Mouse (Mus musculus) embryonic fibroblast, embryonic 13.5 days (primary cell): ENCODE data around the gene Gbx2. TPM values are rescaled to one million over a fixed set of nuclear protein-coding genes. Genes with fewer than 3 reads are reported as not detected.

ENCODE experiments used
- H3K27ac ChIP-seq: 2 replicates; pipeline ENCODE4 v1.5.1; 2012; ENCODE audit warnings: low read length, control low read depth, inconsistent platforms; ENCODE audit not compliant: insufficient read depth
- H3K4me1 ChIP-seq: 2 replicates; pipeline ENCODE4 v1.6.1; 2011; ENCODE audit warnings: low read length; ENCODE audit not compliant: control insufficient read depth, insufficient read depth
- H3K4me3 ChIP-seq: 2 replicates; pipeline ENCODE4 v1.5.1; 2011; ENCODE audit warnings: mild to moderate bottlenecking, control low read depth, low read length; ENCODE audit not compliant: insufficient read depth
- CTCF ChIP-seq: IDR thresholded peaks from 2 replicates; pipeline ENCODE4 v1.5.1; 2011; ENCODE audit warnings: mild to moderate bottlenecking, control low read depth, low read length, moderate library complexity, borderline replicate concordance; ENCODE audit not compliant: insufficient read depth
- POLR2A ChIP-seq: IDR thresholded peaks from 2 replicates; pipeline ENCODE4 v1.6.1; 2011; ENCODE audit warnings: low read depth, mild to moderate bottlenecking, control low read depth, low read length, moderate library complexity
- polyA plus RNA-seq: library from polyadenylated mRNA; stranded (reverse); fragments of >200 nt; gene quantifications from 2 replicates; pipeline ENCODE4 v1.2.4, GENCODE M21; 2011; ENCODE audit warnings: low read depth; ENCODE audit not compliant: missing spikeins, insufficient read length

Gbx2 gene
- polyA plus RNA-seq, 1 experiment, result not detected

DNA sequence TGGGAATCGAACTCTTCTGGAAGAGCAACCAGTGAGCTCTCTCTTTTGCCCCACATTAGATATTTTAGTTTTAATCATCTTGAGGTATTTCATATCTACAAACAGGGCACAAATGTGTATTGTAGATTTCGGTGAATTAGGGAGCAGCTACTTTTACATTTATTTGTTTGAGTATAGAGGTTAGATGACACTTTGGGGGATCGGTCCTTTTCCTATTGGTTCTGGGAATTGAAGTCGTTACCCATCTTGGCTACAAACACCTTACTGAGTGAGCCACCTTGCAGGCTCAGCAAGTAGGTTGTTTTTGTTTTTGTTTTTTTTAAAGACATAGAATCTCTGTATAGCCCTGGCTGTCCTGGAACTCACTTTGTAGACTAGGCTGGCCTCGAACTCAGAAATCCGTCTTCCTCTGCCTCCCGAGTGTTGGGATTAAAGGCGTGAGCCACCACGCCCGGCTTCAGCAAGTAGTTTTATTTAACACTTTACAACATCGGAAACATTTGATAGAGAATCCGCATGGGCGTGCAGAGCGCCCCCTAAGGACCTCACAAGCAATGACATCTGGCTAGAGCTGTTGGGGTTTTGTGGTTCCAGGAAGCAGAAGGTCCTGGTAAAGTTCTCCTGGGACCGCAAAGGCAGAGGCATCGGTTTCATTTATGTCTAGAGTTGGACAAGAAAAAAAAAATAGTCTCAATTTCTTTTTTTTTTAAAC is 8.1 kb upstream of the Gbx2 start:
- Histone ChIP-seq H3K27ac (no peak overlapping the region), H3K4me1 (no peaks in the 10 kb centered on the region), H3K4me3 (no peak overlapping the region)
- TF ChIP-seq CTCF (no peak), POLR2A (no peak)

DNA sequence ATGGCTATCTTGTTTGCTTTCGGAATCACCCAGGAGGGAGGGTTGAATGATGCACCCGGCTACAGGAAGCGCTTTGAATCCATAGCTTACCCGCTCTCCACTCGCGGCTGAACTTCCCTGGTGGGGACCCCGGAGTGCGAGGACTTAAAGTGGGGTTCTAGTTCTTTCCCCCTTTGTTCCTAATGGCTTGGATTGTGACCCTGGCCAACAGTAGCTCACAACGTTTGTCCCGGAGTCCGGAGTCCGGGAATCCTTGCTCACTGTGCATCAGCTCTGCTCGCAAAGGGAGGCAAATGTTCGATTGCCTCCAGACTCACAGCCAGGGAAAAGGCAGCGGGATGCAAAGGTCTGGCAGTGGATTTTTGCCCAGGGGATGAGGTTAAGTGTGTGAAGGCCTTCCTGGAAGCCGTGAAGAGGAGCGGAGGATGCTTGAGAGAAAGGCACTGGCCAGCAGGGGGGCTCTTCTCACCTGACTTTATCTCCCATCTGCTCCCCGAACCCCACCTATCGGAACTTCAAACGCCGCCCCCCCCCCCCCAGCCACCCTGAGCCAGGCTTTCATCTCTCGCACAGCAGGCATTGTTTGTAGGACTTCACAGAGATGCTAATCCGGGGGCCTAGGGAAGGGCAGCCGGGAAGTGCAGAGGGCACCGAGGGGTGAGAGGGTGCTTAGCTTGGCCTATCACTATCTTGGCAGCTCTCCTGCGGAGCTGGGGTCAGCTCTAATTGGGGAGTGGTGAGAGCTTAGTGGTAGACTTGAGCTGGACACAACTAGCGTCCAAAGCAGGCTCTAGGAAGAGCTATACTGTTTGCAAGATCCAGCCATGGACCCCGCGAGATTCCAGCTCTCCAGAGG is 4.7 kb upstream of the Gbx2 start:
- TF ChIP-seq POLR2A (no peak), CTCF (no peak)
- H3K4me1 ChIP-seq, result no peaks in the 10 kb centered on the region
- no peak overlapping the region for H3K4me3 ChIP-seq
- H3K27ac ChIP-seq, result no peak overlapping the region

DNA sequence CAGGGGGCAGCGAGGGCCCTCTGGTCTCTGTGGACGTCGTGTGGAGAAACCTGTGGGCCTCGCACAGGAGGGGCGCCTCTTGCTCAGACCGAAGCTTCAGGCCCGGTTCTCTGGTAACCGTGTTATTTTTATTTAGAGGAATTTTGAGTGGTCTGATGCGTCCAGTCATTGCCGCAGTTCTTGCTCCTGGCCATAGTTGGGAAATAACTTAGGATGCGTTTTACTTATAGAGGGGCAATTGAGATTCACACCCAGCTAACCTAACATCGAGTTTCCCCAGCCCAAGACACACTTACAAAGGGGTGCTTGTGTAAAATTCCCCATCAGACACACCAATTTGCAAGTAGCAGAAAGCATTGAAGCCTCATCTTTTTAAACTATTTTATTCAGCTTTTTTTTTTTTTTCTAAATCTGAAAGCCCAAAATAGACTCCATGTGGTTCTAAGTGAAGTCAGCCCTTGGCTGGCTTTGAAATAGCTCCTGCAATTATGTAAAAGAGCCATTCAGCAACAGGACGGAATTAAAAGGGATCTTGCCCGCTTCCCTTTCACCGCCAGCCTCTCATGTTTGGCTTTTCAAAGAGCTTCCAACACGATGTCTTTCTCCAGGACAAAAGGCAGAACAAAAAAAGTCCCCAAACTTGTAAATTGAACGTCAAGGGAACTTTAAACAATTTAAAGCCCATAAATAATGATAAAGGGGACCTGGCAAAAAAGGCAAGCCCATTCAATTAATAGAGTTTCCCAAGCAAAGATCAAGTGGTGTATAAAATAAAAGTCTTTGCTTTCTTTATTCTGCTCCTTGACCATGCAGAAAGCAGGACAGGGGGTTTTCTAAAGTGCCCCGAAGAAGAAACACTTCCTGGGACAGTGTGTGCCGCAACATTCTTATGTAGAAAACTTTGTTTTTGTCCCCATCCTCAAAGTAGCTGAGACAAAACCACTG is 3.6 kb upstream of the Gbx2 start:
- Histone ChIP-seq H3K4me3 (no peak overlapping the region), H3K4me1 (no peaks in the 10 kb centered on the region), H3K27ac (no peak overlapping the region)
- no peak for TF ChIP-seq CTCF
- TF ChIP-seq POLR2A, result no peak

DNA sequence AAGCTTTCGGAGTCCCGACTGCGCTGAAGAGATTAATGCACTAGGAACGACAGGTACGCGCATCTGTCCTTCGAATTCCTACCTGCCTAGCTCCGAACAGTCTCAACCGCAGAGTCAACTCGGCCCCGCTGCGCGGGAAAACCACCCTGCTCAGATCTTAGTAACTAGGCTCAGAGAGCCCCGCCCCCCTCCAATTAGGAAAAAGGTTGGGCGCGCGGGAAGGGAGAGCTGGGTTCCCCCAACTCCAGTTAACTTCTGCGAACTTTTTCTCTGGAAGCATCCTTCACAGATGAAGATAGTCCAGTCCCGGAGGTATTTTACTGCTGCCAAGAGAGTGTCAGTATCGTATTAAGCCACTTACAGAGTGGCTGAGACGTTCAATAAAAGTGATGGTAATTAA is 2.8 kb upstream of the Gbx2 start:
- H3K27ac ChIP-seq, result no peak overlapping the region
- TF ChIP-seq CTCF (no peak), POLR2A (no peak)
- H3K4me1 ChIP-seq, result no peaks in the 10 kb centered on the region
- no peak overlapping the region for H3K4me3 ChIP-seq

DNA sequence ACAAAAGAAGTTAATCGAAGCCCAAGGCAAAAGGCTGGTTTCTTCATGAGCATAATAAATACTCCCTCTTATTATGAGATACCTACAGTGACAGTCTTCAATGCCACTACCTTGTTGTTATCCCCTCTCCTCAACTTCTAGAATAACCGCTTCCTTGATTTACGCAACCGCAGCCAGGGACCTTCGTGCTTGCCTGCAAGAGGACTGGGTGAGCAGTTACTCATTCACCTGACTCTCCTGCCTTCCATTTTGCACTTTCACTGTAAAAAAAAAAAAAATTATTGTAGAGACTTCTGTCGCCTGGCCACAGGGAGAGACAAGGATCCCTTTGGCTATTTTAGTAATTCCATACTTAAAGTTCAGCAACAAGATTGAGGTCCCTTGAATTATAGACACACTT is 2.0 kb upstream of the Gbx2 start:
- no peak for TF ChIP-seq POLR2A
- no peak for TF ChIP-seq CTCF
- H3K4me3 ChIP-seq, result no peak overlapping the region
- no peak overlapping the region for H3K27ac ChIP-seq
- no peaks in the 10 kb centered on the region for H3K4me1 ChIP-seq

DNA sequence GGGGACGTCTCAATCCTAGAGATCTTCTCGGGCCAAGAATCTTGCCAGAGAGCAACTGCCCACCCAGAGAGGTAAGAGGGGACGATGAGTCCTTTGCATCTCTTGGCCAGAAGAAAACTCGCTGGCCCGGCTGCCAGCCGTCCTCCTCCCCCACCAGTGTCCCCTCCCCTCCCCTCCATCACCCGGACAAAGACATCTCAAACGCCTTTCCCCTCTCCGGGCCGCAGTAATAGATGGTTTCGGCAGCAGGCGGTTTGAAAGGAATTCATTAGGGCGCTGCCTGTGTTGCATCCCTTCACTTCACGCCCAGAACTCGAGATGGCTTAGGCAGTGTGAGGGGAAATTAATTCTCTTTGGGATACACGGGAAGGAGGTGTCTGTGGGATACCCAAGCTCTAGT is 1.6 kb upstream of the Gbx2 start:
- TF ChIP-seq CTCF (no peak), POLR2A (no peak)
- Histone ChIP-seq H3K4me1 (no peaks in the 10 kb centered on the region), H3K4me3 (no peak overlapping the region), H3K27ac (no peak overlapping the region)

DNA sequence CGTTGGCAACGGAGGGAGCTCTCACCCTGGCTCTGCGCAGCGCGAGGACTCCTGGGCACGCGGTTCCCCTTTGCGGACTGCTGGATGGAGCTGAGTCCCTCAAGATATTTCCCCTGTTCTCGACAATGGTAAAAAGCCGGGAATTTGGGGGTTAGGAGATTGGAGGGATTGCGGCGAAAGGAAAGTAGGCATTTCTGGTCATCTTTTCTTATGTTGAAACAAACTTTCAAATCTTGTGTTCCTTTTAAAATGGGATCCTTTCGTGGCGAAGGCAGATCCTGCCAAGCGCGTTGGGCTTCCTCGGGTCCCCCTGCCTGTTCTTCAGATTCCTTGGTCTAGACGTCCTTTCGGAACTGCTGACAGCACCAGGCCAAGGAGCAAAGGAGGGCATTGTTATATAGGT is 1.0 kb upstream of the Gbx2 start:
- TF ChIP-seq POLR2A (no peak), CTCF (no peak)
- Histone ChIP-seq H3K27ac (no peak overlapping the region), H3K4me1 (peaks cover 2% of the 10 kb centered on the region; the same call in 1 of the 2 replicates), H3K4me3 (no peak overlapping the region)

DNA sequence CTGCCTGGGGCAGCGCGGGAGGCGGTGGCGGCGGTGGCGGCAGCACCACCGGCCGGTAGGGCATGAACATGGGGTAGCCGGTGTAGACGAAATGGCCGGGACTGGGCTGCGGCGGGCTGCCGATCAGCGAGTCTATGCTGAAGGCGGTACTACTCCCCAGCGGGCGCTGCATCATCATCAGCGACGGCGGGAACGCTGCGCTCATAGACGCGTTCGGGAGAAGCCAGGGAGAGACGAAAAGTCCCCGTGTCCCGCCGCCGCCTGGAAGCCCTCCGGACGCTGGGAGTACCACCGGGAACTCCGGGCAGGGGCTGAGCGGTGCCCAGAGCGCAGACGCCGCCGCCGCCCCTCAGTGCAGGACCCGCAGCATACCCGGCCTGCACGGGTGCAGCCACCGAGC is 428 bp downstream of the Gbx2 start:
- H3K4me3 ChIP-seq, result peak overlapping the region; percentile 23
- TF ChIP-seq CTCF (no peak), POLR2A (no peak)
- peaks cover 2% of the 10 kb centered on the region; the same call in 1 of the 2 replicates for H3K4me1 ChIP-seq
- no peak overlapping the region for H3K27ac ChIP-seq

DNA sequence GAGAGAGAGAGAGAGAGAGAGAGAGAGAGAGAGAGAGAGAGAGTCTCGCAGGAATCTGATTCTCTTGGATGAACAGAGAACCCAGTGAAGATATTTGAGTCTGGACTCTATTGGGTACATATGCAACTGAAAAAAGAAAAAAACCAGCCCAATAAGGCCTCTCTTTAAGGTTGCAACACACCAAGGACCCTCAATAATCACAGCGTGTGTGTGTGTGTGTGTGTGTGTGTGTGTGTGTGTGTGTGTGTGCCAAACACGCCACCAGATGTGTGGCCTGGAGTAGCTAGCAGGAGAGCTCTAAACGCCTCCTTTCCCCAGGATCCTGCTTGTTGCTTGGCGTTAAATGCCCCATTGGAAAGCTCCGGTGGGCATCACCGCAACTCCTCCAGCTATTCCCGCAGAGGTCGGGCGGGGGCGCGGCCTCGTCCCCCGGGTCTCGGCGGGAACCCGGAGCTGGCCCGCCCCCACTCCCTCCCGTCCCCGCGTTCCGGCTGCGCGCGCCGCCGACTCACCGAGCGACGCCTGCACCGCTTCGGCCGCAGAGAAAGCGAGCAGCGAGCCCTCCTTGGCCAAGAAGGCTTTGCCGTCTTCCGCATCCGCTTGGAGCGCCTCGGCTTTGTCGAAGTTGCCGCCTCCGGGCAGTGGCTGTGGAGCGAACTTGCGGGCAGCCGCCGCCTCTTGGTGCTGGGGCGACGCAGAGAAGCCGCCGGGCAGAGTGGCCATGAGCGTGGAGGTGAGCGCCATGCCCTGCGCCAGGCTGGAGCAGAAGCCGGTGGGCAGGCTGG is 1.1 kb downstream of the Gbx2 start:
- TF ChIP-seq POLR2A (no peak), CTCF (no peak)
- H3K4me3 ChIP-seq, result peak overlapping the region; percentile 23
- no peak overlapping the region for H3K27ac ChIP-seq
- peaks cover 2% of the 10 kb centered on the region; the same call in 1 of the 2 replicates for H3K4me1 ChIP-seq
